Mouse (Mus musculus): ENCODE measurements around the gene Lsg1. TPM values are rescaled to one million over a fixed set of nuclear protein-coding genes. Genes with fewer than 3 reads are reported as not detected.

The Lsg1 gene
- polyA plus RNA-seq, 1 experiment from 2014 or later: 55.1 TPM

DNA sequence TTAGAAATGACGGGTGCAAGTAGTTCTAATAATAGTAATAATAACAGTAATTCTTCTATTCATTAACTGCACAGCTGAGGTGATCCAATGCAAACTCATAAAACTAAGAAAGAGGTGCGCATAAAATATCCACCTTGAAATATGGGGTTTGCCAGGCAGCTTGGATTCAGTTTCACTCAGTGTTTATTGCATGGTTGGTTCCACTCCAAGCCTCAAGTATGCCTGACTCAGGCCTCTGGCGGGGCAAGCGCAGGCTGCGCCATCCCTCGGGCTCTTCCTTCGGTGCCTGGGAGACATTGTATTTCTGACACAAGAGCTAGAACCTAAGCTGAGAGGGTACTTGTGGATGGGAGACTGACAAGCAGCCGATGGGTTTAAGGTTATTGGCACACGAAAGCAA is 68.8 kb downstream of the Lsg1 start:
- no peak overlapping the region for H3K27ac ChIP-seq (ENCODE audit: low read length)
- ATAC-seq (ENCODE audit: low read depth): no peak

DNA sequence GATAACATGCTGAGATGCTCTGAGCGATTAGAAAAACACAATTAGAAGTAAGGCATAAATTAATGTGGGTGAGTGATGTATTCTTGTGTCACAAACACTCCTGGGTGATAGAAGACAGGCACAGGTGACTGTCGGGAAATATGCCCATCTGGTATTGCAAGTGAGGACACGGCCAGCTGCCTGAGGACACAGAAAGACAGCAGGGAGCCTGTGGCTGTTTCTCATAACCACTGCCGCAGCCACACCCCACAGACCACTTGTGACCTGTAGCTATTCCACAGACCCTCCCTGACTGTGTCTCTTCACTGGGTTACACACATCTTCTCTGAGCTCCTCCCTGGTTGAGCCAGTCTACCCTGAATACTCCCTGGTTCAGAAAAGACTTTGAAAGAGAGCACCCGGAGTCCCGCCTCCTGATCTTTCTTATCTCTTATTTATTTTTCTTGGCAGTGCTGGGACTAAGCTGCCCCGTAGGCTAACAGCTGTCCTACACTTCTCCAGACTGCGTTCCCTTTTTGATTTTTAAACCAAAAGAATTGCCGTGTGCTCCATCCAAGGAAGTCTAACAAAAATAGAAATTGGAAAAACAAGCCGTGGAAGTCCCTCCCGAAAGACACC is 69.6 kb downstream of the Lsg1 start:
- Histone ChIP-seq H3K4me2 (ENCODE audit: low read depth, low read length) (peak overlapping the region; percentile 3; the same call in 1 of the 2 replicates), H3K4me1 (replicated peaks; ENCODE audit: control insufficient read depth, insufficient read depth, low read length) (peaks cover 22% of the 10 kb centered on the region), H3K9ac (ENCODE audit: low read length) (no peak overlapping the region), H3K9me3 (ENCODE audit: control insufficient read depth, low read length) (no peaks in the 10 kb centered on the region; the same call in 1 of the 2 replicates), H3K4me3 (ENCODE audit: low read length) (no peak overlapping the region), H3K36me3 (ENCODE audit: control insufficient read depth, insufficient read depth, low read length) (no peaks in the 10 kb centered on the region; the same call in 1 of the 2 replicates), H3K27me3 (ENCODE audit: control insufficient read depth, insufficient read depth, low read depth, low read length) (no peaks in the 10 kb centered on the region), H3K27ac (ENCODE audit: low read length) (no peak overlapping the region)
- no peak for ATAC-seq (ENCODE audit: low read depth)
- 16% methylated on average over 11 of the region's 11 CpGs for WGBS

More for the DNA sequence above, 68.8 kb downstream of the Lsg1 start:
- Histone ChIP-seq H3K36me3 (ENCODE audit: control insufficient read depth, insufficient read depth, low read length) (no peaks in the 10 kb centered on the region; the same call in 1 of the 2 replicates), H3K4me3 (ENCODE audit: low read length) (no peak overlapping the region), H3K9me3 (ENCODE audit: control insufficient read depth, low read length) (no peaks in the 10 kb centered on the region; the same call in 1 of the 2 replicates), H3K4me2 (ENCODE audit: low read depth, low read length) (no peak overlapping the region), H3K27me3 (ENCODE audit: control insufficient read depth, insufficient read depth, low read depth, low read length) (no peaks in the 10 kb centered on the region), H3K4me1 (replicated peaks; ENCODE audit: control insufficient read depth, insufficient read depth, low read length) (peaks cover 13% of the 10 kb centered on the region), H3K9ac (ENCODE audit: low read length) (no peak overlapping the region)
- 52% methylated on average over 9 of the region's 9 CpGs for WGBS

DNA sequence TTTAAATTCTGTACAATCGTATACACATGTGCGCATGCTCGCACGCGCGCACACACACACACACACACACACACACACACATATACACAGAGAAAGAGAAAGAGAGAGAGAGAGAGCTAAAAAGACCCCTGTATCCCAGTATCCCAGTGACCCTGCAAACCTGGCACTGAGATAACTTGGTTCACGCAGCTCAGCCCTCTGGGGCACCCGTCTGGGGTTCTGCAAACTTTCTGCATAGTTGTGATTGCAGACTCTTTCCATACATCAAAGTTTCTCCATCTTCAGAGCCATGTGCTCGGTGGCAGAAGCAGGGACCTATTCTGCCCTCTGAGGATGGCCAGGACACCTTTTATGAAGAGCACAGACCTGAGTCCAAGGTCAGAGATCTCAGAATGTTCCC is 70.4 kb downstream of the Lsg1 start:
- 84% methylated on average over 9 of the region's 9 CpGs for WGBS
- no peak overlapping the region for H3K4me3 ChIP-seq (ENCODE audit: low read length)
- H3K4me2 ChIP-seq (ENCODE audit: low read depth, low read length): no peak overlapping the region
- H3K9me3 ChIP-seq (ENCODE audit: control insufficient read depth, low read length): no peaks in the 10 kb centered on the region; the same call in 1 of the 2 replicates
- no peak overlapping the region for H3K27ac ChIP-seq (ENCODE audit: low read length)
- no peaks in the 10 kb centered on the region for H3K27me3 ChIP-seq (ENCODE audit: control insufficient read depth, insufficient read depth, low read depth, low read length)
- H3K4me1 ChIP-seq (replicated peaks; ENCODE audit: control insufficient read depth, insufficient read depth, low read length): peaks cover 29% of the 10 kb centered on the region
- no peak overlapping the region for H3K9ac ChIP-seq (ENCODE audit: low read length)
- H3K36me3 ChIP-seq (ENCODE audit: control insufficient read depth, insufficient read depth, low read length): no peaks in the 10 kb centered on the region; the same call in 1 of the 2 replicates
- ATAC-seq (ENCODE audit: low read depth): no peak

DNA sequence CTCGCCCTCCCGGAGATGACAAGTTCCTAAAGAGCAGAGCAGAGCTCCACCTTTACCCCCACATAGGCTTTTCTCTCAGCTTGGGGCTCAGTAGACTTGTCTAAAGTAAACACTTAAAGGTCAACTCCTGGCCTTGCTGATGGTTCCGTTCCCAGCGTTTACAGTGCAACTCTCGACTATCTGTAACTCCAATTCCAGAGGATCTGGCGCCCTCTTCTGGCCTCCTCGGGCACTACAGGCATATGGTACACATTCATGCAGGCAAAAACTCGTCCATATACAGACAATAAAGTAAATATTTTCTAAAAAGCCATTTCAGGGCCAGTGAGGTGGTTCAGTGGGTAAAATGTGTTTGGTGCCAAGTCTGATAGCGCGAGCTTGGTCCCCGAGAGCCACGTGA is 72.0 kb downstream of the Lsg1 start:
- no peak overlapping the region for H3K9ac ChIP-seq (ENCODE audit: low read length)
- H3K4me2 ChIP-seq (ENCODE audit: low read depth, low read length): no peak overlapping the region
- H3K27me3 ChIP-seq (ENCODE audit: control insufficient read depth, insufficient read depth, low read depth, low read length): no peaks in the 10 kb centered on the region
- WGBS: 66% methylated on average over 12 of the region's 12 CpGs
- H3K9me3 ChIP-seq (ENCODE audit: control insufficient read depth, low read length): no peaks in the 10 kb centered on the region; the same call in 1 of the 2 replicates
- ATAC-seq (ENCODE audit: low read depth): no peak
- H3K27ac ChIP-seq (ENCODE audit: low read length): no peak overlapping the region
- H3K36me3 ChIP-seq (ENCODE audit: control insufficient read depth, insufficient read depth, low read length): no peaks in the 10 kb centered on the region; the same call in 1 of the 2 replicates
- no peak overlapping the region for H3K4me3 ChIP-seq (ENCODE audit: low read length)
- H3K4me1 ChIP-seq (replicated peaks; ENCODE audit: control insufficient read depth, insufficient read depth, low read length): peaks cover 37% of the 10 kb centered on the region

DNA sequence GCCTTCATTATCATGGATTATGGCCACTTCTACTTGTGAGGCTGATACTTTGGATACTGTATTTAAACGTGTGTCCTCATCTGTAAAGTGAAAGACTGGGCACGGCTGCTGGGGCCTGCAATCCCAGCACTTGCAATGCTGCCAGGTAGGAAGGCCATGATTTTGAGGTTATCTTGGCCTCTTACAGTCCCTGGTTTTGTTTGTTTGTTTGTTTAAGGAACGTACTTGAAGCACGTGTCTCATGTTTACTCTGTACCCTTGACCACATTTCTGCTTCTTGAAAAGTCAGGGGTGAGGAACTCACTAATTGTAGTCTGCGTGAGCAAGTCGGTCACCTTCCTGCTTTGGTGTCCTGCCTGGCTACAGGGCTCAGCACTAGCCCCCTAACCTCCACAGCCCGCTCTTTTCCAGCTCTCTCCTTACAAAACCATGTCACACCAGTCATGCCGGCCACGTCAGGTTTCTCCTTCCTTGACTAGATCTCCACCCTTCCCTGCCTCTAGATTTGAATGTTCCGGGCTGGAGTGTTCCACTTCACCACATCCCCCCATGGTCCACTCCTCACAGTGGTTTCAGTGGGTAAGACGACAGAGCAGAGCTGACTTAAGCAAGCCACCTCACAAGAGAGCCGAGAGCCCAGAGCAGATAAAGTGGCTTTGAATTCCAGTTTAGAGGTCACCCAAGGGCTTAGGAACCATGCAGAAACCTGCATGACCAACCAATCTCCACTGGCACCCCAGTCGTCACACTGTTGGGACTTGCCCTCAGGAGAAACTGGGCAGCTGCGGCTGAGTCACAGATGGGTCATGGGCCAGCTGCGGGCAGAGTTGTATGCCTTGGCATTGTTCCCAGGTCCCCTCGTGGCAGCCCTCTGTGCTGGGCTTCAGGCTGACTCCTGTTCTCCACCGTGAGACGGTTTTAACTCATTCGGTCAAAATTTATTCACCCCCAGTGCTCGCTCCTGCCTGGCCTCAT is 74.1 kb downstream of the Lsg1 start:
- H3K36me3 ChIP-seq (ENCODE audit: control insufficient read depth, insufficient read depth, low read length): no peaks in the 10 kb centered on the region; the same call in 1 of the 2 replicates
- 54% methylated on average over 20 of the region's 20 CpGs for WGBS
- no peaks in the 10 kb centered on the region for H3K27me3 ChIP-seq (ENCODE audit: control insufficient read depth, insufficient read depth, low read depth, low read length)
- H3K9ac ChIP-seq (ENCODE audit: low read length): no peak overlapping the region
- no peaks in the 10 kb centered on the region; the same call in 1 of the 2 replicates for H3K9me3 ChIP-seq (ENCODE audit: control insufficient read depth, low read length)
- peak overlapping the region; percentile 43 for H3K27ac ChIP-seq (ENCODE audit: low read length)
- peak; percentile 45 for ATAC-seq (ENCODE audit: low read depth)
- H3K4me1 ChIP-seq (replicated peaks; ENCODE audit: control insufficient read depth, insufficient read depth, low read length): peaks cover 35% of the 10 kb centered on the region
- H3K4me2 ChIP-seq (ENCODE audit: low read depth, low read length): no peak overlapping the region
- no peak overlapping the region for H3K4me3 ChIP-seq (ENCODE audit: low read length)

DNA sequence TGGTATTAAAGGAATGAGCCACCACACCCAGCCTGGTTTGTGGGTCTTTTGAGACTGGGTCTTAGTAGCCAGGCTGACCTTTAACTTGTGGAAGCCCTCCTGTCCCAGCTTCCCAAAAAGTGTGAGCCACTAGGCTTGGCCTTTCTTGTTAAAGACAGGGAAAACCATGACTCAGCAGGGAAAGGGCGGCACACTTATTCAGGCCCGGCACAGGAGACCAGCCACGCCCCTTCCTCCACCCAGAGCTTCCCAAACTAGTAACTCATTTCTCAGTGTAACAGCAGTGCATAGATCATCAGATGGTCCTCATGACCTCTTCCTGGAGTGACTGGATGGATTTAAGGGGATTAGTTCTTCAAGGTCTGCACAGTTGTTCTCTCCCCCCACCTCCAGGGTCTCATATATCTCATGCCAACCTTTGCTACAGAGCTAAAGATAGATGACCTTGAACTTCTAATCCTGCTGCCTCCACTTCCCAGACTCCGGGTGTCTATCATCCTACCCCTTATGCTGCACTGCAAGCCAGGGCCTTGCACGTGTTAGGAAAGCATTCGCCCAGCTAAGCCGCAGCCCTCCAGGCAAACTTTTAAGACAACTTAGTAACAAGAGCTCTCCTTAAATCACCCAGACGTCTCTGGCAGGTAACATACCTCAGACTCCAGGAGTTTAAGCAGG is 74.9 kb downstream of the Lsg1 start:
- Histone ChIP-seq H3K27me3 (ENCODE audit: control insufficient read depth, insufficient read depth, low read depth, low read length) (no peaks in the 10 kb centered on the region), H3K4me1 (replicated peaks; ENCODE audit: control insufficient read depth, insufficient read depth, low read length) (peaks cover 28% of the 10 kb centered on the region), H3K9me3 (ENCODE audit: control insufficient read depth, low read length) (no peaks in the 10 kb centered on the region; the same call in 1 of the 2 replicates), H3K4me2 (ENCODE audit: low read depth, low read length) (no peak overlapping the region), H3K9ac (ENCODE audit: low read length) (no peak overlapping the region), H3K36me3 (ENCODE audit: control insufficient read depth, insufficient read depth, low read length) (no peaks in the 10 kb centered on the region; the same call in 1 of the 2 replicates), H3K27ac (ENCODE audit: low read length) (peak overlapping the region; percentile 43; the same call in 1 of the 2 replicates), H3K4me3 (ENCODE audit: low read length) (no peak overlapping the region)
- 37% methylated on average over 8 of the region's 8 CpGs for whole genome bisulfite sequencing
- no peak for ATAC-seq (ENCODE audit: low read depth)

DNA sequence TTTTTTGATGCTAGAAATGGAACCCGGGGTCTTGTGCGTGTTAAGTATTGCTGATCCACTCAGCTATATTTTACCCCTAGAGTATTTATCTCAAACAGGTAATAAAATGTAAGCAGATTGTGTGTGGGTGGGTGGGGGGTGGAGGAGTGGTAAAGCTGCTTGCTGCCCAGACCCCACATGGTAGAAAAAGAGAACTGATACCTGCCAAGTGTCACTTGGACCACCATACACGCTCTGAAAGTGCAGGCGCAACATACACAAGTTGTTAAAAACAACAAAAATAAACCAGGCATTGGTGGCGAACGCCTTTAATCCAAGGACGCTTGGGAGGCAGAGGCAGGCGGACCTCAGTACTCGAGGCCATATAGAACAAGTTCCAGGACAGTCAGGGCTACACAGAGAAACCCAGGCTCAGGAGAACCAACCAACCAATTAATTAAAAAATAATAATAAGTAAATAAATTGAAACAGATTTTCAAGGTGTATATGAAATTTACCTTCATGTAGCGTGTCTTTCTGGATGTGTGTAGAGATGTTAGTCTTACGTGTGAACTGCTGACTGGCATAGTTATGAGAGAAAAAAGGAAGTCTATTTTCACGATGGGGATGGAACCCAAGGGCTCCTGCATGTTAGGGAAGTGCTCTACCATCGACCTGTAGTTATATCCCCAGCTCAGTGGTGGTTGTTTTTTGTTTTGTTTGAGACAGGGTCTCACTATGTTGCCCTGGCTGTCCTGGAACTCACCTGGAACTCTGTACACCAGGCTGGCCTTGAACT is 75.6 kb downstream of the Lsg1 start:
- Histone ChIP-seq H3K4me1 (replicated peaks; ENCODE audit: control insufficient read depth, insufficient read depth, low read length) (peaks cover 28% of the 10 kb centered on the region), H3K27ac (ENCODE audit: low read length) (no peak overlapping the region), H3K9me3 (ENCODE audit: control insufficient read depth, low read length) (no peaks in the 10 kb centered on the region; the same call in 1 of the 2 replicates), H3K27me3 (ENCODE audit: control insufficient read depth, insufficient read depth, low read depth, low read length) (no peaks in the 10 kb centered on the region), H3K4me3 (ENCODE audit: low read length) (no peak overlapping the region; the same call in 1 of the 2 replicates), H3K4me2 (ENCODE audit: low read depth, low read length) (peak overlapping the region; percentile 69), H3K9ac (ENCODE audit: low read length) (peak overlapping the region; percentile 86), H3K36me3 (ENCODE audit: control insufficient read depth, insufficient read depth, low read length) (no peaks in the 10 kb centered on the region; the same call in 1 of the 2 replicates)
- 75% methylated on average over 13 of the region's 13 CpGs for WGBS
- no peak for ATAC-seq (ENCODE audit: low read depth)
